Mouse (Mus musculus): Measurements from ENCODE around the gene Tenm2. TPM values are rescaled to one million over a fixed set of nuclear protein-coding genes. Genes with fewer than 3 reads are reported as not detected.

Gene Tenm2
- total and polyA plus RNA-seq, 3 experiments: not detected

DNA sequence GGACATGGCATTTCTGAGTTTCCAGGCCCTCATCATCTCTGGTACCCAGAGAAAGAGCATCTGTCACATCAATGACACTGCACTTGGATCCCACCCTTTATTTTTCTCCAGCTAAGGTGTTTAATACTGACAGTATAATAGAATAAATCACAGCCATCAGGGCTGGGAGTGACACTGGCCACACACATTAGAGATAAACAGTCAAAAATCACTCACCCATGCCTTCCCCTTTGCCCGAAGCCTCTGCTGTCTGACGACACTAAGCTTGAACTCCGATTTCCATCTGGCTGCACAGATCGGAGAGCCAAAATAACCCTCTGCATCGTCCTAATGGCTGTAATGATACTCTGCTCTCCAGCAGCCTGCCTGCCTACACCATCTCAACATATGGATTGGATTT lies 305.9 kb downstream of the Tenm2 start:
- no peak for DNase-seq (ENCODE audit: extremely low read depth)
- in situ Hi-C loops (cut with MboI; ENCODE audit: low pct_ligation_motif_present, low pct_unique_long_range_greater_than_20kb, low sequenced_read_pairs): no loop called here
- dilution Hi-C loops (cut with MboI; ENCODE audit: extremely low pct_ligation_motif_present, extremely low pct_unique_long_range_greater_than_20kb, low sequenced_read_pairs): no loop called here
- H3K9ac ChIP-seq (ENCODE audit: insufficient read depth, low read depth): no peak overlapping the region
- no peaks in the 10 kb centered on the region for H3K79me2 ChIP-seq (replicated peaks; ENCODE audit: control insufficient read depth, extremely low read depth, insufficient read depth, poor library complexity, severe bottlenecking)
- no peak overlapping the region for H3K27ac ChIP-seq (ENCODE audit: insufficient read depth, low read depth)
- no peaks in the 10 kb centered on the region for H3K36me3 ChIP-seq (replicated peaks in 1 of 2; ENCODE audit: control insufficient read depth in 1 of 2, insufficient read depth in 1 of 2, low read length in 1 of 2)
- H3K9me3 ChIP-seq (replicated peaks; ENCODE audit: low read length): peaks cover 69% of the 10 kb centered on the region
- H3K4me2 ChIP-seq (ENCODE audit: insufficient read depth, low read depth, poor library complexity, severe bottlenecking): no peak overlapping the region
- TF ChIP-seq EP300 (IDR thresholded peaks at IDR 0.05; ENCODE audit: low read length) (no peak), POLR2AphosphoS2 (IDR thresholded peaks at IDR 0.05; ENCODE audit: low read depth, low read length) (no peak), MAZ (IDR thresholded peaks at IDR 0.05; ENCODE audit: low read depth, low read length) (no peak), JUN (IDR thresholded peaks at IDR 0.05; ENCODE audit: insufficient read depth, low read depth, low read length) (no peak), KAT2A (IDR thresholded peaks at IDR 0.05; ENCODE audit: insufficient replicate concordance, low read length) (no peak), RCOR1 (conservative IDR thresholded peaks at IDR 0.05; ENCODE audit: low read depth, low read length) (no peak), JUND (conservative IDR thresholded peaks at IDR 0.05; ENCODE audit: low read depth, low read length) (no peak), ZC3H11A (IDR thresholded peaks at IDR 0.05; ENCODE audit: low read depth, low read length) (no peak), SMC3 (IDR thresholded peaks at IDR 0.05; ENCODE audit: low read depth, low read length) (no peak), BHLHE40 (IDR thresholded peaks at IDR 0.05; ENCODE audit: low read depth, low read length) (no peak), MAX (IDR thresholded peaks at IDR 0.05; ENCODE audit: low read length) (no peak), UBTF (IDR thresholded peaks at IDR 0.05; ENCODE audit: low read depth, low read length) (no peak), PAX5 (IDR thresholded peaks at IDR 0.05; ENCODE audit: low read length) (no peak)
- no peaks in the 10 kb centered on the region for H3K4me1 ChIP-seq (ENCODE audit: control insufficient read depth in 1 of 2, insufficient read depth in 2 of 2)
- no peaks in the 10 kb centered on the region for H3K27me3 ChIP-seq (replicated peaks)
- H3K4me3 ChIP-seq (replicated peaks in 1 of 3; ENCODE audit: low read depth in 2 of 3, low read length in 2 of 3, poor library complexity in 1 of 3): no peak overlapping the region

DNA sequence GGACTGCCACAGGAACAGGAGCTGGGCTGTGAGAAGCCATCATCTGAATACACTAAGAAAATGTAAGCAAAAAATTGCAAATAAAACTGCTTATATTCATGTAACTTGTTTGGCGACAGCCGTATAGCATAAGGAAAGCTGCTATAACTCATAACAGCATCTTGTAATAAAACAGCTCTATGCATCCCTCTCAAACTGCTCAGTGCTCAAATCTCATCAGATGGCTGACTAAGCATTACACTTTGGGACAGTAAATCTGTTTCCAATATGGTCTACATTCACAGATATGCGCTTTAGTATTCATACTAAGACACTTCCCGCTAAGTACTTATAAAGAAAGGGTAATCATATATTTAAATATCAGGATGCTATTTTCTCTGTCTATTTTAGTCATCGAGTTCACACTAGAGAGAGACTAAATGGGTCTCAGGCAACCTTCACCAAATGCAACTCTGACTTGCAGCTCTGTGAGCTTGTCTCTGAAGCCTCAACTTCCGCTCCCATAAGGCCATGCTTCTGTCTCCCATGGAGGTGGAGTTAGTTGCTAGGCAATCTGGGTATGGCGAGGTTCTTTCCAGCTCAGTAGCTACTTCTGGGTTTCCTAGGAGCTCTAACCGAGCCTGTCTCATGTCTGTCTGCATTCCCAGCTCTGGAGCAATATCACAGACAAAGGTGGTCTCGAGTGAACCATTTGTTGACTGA lies 308.9 kb downstream of the Tenm2 start:
- Histone ChIP-seq H3K9me3 (replicated peaks; ENCODE audit: low read length) (peaks cover 51% of the 10 kb centered on the region), H3K27ac (ENCODE audit: insufficient read depth, low read depth) (no peak overlapping the region), H3K27me3 (replicated peaks) (no peaks in the 10 kb centered on the region), H3K9ac (ENCODE audit: insufficient read depth, low read depth) (no peak overlapping the region), H3K36me3 (replicated peaks in 1 of 2; ENCODE audit: control insufficient read depth in 1 of 2, insufficient read depth in 1 of 2, low read length in 1 of 2) (no peaks in the 10 kb centered on the region), H3K4me2 (ENCODE audit: insufficient read depth, low read depth, poor library complexity, severe bottlenecking) (no peak overlapping the region), H3K4me3 (replicated peaks in 1 of 3; ENCODE audit: low read depth in 2 of 3, low read length in 2 of 3, poor library complexity in 1 of 3) (no peak overlapping the region), H3K4me1 (ENCODE audit: control insufficient read depth in 1 of 2, insufficient read depth in 2 of 2) (no peaks in the 10 kb centered on the region), H3K79me2 (replicated peaks; ENCODE audit: control insufficient read depth, extremely low read depth, insufficient read depth, poor library complexity, severe bottlenecking) (no peaks in the 10 kb centered on the region)
- dilution Hi-C loops (cut with MboI; ENCODE audit: extremely low pct_ligation_motif_present, extremely low pct_unique_long_range_greater_than_20kb, low sequenced_read_pairs): no loop called here
- no peak for TF ChIP-seq ZKSCAN1 (IDR thresholded peaks at IDR 0.05; ENCODE audit: borderline replicate concordance, low read depth, low read length)
- no peak for DNase-seq (ENCODE audit: extremely low read depth)
- in situ Hi-C loops (cut with MboI; ENCODE audit: low pct_ligation_motif_present, low pct_unique_long_range_greater_than_20kb, low sequenced_read_pairs): no loop called here
